Mouse (Mus musculus) cerebellum, postnatal 14 days (tissue): ENCODE measurements around the gene Olfr830.
"Not testable (repeated sequence)": the region's sequence is repeated elsewhere in the genome, so short reads cannot be mapped to it uniquely, and the experiment has no call there.

Source experiments
- DNase-seq, 2 experiments: peaks; one replicate each; pipeline ENCODE4 v3.0.0; 2021; ENCODE audit warnings: mixed read lengths in 2 of 2

Olfr830 gene

GRCm38 (mm10) chr9:18874393-18874792 is at the start of gene Olfr830:
TSS of gene Olfr830 (plus strand) at chr9:18874693.
- no peak for DNase-seq

GRCm38 (mm10) chr9:18854633-18855032 is 19.9 kb upstream of the Olfr830 start, which contains the start of gene Olfr829:
TSS of gene Olfr829 (plus strand) at chr9:18854933.
- DNase-seq = no peak

- DNase-seq = not testable (repeated sequence)
These were observed 33.2 kb downstream of the Olfr830 start for GRCm38 (mm10) chr9:18907699-18908098.

DNA sequence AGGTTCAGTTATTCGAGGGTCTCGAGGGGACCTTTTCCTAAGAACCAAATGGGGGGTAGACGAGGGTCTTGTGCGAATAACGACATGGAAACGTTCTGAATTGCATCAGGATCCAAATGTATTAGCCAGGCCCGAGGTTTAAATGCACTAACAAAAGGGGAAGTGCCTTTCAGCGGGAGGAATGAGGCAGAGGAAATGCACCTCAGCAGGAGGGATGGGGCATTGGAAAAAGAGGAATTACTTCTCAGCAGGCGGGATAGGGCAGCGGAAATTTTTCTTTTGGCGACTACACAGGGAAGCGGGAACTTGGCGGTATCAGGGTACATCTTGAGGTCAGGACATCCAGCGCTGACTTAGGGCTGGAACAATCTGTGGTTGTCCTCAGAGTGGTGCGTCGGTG is 53.4 kb downstream of the Olfr830 start:
- DNase-seq = not testable (repeated sequence)
